Mouse (Mus musculus) neural tube, embryonic 12.5 days (tissue): ENCODE measurements around the gene Naa15. TPM values are rescaled to one million over a fixed set of nuclear protein-coding genes. Genes with fewer than 3 reads are reported as not detected.
"Not testable (repeated sequence)": the region's sequence is repeated elsewhere in the genome, so short reads cannot be mapped to it uniquely, and the experiment has no call there.

Experiments used
- ATAC-seq: fragments of 200-750 bp; cut with Nextera tagmentation; 2 replicates; pipeline ENCODE4 v1.8.0; 2017; ENCODE audit warnings: low read depth, mild to moderate bottlenecking, moderate TSS enrichment, moderate library complexity; ENCODE audit not compliant: low FRiP score
- H3K27ac ChIP-seq: fragments of 300-500 bp; sonication (generic); 2 replicates; pipeline ENCODE4 v1.5.1; 2016
- H3K27me3 ChIP-seq: fragments of 300-500 bp; sonication (generic); replicated peaks from 2 replicates; pipeline ENCODE4 v1.6.1; 2016; ENCODE audit warnings: mild to moderate bottlenecking
- H3K36me3 ChIP-seq: fragments of 300-500 bp; sonication (generic); 2 replicates; pipeline ENCODE4 v1.6.1; 2016; ENCODE audit warnings: mild to moderate bottlenecking
- H3K4me1 ChIP-seq: fragments of 300-500 bp; sonication (generic); 2 replicates; pipeline ENCODE4 v1.6.1; 2016
- H3K4me2 ChIP-seq: fragments of 300-500 bp; sonication (generic); replicated peaks from 2 replicates; pipeline ENCODE4 v1.6.1; 2016; ENCODE audit warnings: mild to moderate bottlenecking
- H3K4me3 ChIP-seq: fragments of 300-500 bp; sonication (generic); 2 replicates; pipeline ENCODE4 v1.5.1; 2016
- H3K9ac ChIP-seq: fragments of 300-500 bp; sonication (generic); 2 replicates; pipeline ENCODE4 v1.6.1; 2016; ENCODE audit warnings: mild to moderate bottlenecking
- H3K9me3 ChIP-seq: fragments of 300-500 bp; sonication (generic); 2 replicates; pipeline ENCODE4 v1.6.1; 2016; ENCODE audit warnings: mild to moderate bottlenecking
- WGBS: fragments of 180-500 bp; shearing (Covaris S2); methylation state at CpG from one replicate; pipeline ENCODE4 v1.1.7; 2016; 5-methylcytosine and 5-hydroxymethylcytosine counted together
- polyA plus RNA-seq: library from polyadenylated mRNA; unstranded; fragments of >200 nt; fragmentation: Nextera tagmentation; extraction: Ambion mirVana; gene quantifications from 2 replicates; pipeline ENCODE4 v1.2.1, GENCODE M21; 2016

The Naa15 gene
- polyA plus RNA-seq, 1 experiment from 2014 or later: 57.4 TPM

- Histone ChIP-seq H3K27ac (no peak within 1 kb of the TSS), H3K36me3 (no peaks in the 10 kb centered on the region), H3K4me1 (peaks cover 7% of the 10 kb centered on the region; the same call in 1 of the 2 replicates), H3K27me3 (peaks cover 28% of the 10 kb centered on the region), H3K9ac (peak within 1 kb of the TSS; percentile 47; the same call in 1 of the 2 replicates), H3K9me3 (no peaks in the 10 kb centered on the region), H3K4me2 (peak within 1 kb of the TSS; percentile 72), H3K4me3 (peak within 1 kb of the TSS; percentile 37)
- 3% methylated on average over 41 of the region's 41 CpGs for WGBS
- peak; percentile 76 for ATAC-seq
These were observed 18.5 kb upstream of the Naa15 start, which contains the start of gene Mgarp for GRCm38 (mm10) chr3:51396219-51397068. TSS of gene Mgarp (minus strand) at chr3:51396738.

- peaks cover under 1% of the 10 kb centered on the region; the same call in 1 of the 2 replicates for H3K36me3 ChIP-seq
- 51% methylated on average over 15 of the region's 15 CpGs for WGBS
- ATAC-seq: no peak
- H3K4me1 ChIP-seq: peaks cover 7% of the 10 kb centered on the region; the same call in 1 of the 2 replicates
- H3K9me3 ChIP-seq: no peaks in the 10 kb centered on the region
- no peak overlapping the region for H3K9ac ChIP-seq
- no peak overlapping the region for H3K4me3 ChIP-seq
- H3K27me3 ChIP-seq: peaks cover 28% of the 10 kb centered on the region
- H3K27ac ChIP-seq: no peak overlapping the region
- H3K4me2 ChIP-seq: no peak overlapping the region
These were observed 17.1 kb upstream of the Naa15 start for GRCm38 (mm10) chr3:51397700-51398299.

DNA sequence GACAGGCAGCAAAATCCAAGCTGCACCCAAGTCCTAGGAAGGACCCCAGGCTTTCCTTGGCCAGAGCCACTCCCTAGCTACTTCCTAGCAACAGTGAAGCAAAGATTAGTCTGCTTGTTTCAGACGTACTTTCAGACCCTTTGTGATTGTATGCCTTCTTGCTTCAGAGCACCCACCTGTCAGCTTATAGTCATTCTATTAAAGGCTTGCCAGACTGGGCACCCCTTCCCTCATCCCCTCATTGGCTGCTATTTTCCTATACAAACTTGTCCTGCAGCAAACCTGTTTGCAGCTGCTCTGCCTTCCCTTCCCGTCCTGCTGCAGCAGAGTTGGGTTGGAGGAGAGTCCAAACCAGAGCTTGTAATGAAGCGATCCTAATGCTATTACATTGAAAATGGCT is 16.3 kb upstream of the Naa15 start:
- no peak overlapping the region for H3K27ac ChIP-seq
- H3K27me3 ChIP-seq: peaks cover 28% of the 10 kb centered on the region
- H3K4me3 ChIP-seq: no peak overlapping the region
- peaks cover 7% of the 10 kb centered on the region; the same call in 1 of the 2 replicates for H3K4me1 ChIP-seq
- 12% methylated on average over 3 of the region's 3 CpGs for WGBS
- ATAC-seq: no peak
- no peak overlapping the region for H3K4me2 ChIP-seq
- no peak overlapping the region for H3K9ac ChIP-seq
- H3K9me3 ChIP-seq: no peaks in the 10 kb centered on the region
- H3K36me3 ChIP-seq: peaks cover 8% of the 10 kb centered on the region

- Histone ChIP-seq H3K27ac (no peak overlapping the region), H3K36me3 (peaks cover 15% of the 10 kb centered on the region), H3K4me3 (no peak overlapping the region), H3K4me1 (peaks cover 7% of the 10 kb centered on the region; the same call in 1 of the 2 replicates), H3K27me3 (peaks cover 28% of the 10 kb centered on the region), H3K9ac (no peak overlapping the region), H3K4me2 (no peak overlapping the region), H3K9me3 (no peaks in the 10 kb centered on the region)
- 62% methylated on average over 4 of the region's 4 CpGs for WGBS
- no peak for ATAC-seq
These were observed 15.4 kb upstream of the Naa15 start for GRCm38 (mm10) chr3:51399531-51399930.

DNA sequence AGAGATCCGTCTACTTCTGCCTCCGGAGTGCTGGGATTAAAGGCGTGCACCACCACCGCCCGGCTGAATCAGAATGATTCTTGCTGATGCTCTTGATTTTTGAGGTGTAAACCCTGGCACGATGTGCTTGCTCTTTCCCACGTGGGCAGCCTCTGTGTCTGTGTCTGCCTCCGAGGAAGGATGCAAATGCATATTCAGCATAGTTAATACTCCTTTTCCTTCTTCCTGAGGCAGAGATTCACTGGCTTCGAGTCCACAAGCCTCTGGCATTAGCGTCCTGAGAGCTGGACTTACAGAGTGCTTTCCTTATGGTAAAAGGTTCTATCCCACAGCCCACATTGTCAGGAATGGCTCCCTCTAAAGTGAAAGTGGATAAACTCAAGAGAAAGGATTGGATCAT is 14.3 kb upstream of the Naa15 start:
- Histone ChIP-seq H3K36me3 (peaks cover 15% of the 10 kb centered on the region), H3K4me1 (peaks cover 7% of the 10 kb centered on the region; the same call in 1 of the 2 replicates), H3K4me2 (no peak overlapping the region), H3K27ac (no peak overlapping the region), H3K9ac (no peak overlapping the region), H3K4me3 (no peak overlapping the region), H3K27me3 (peaks cover 19% of the 10 kb centered on the region), H3K9me3 (no peaks in the 10 kb centered on the region)
- 84% methylated on average over 10 of the region's 10 CpGs for WGBS
- ATAC-seq: no peak

DNA sequence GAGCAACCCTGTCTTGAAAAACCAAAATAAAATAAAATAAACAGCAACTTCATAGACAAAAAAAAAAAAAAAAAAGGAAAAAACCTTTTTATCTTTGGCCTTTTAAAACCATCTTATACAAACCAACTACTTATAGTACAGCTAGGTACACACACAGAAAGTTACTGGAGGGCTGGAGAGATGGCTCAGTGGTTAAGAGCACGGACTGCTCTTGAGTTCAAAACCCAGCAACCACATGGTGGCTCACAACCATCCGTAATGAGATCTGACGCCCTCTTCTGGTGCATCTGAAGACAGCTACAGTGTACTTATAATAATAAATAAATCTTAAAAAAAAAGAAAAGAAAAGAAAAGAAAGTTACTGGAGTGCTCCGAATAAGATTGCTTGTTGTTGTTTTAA is 12.9 kb upstream of the Naa15 start:
- H3K9me3 ChIP-seq, H3K4me2 ChIP-seq, H3K9ac ChIP-seq, H3K4me3 ChIP-seq, ATAC-seq, H3K4me1 ChIP-seq, H3K27me3 ChIP-seq, H3K27ac ChIP-seq: not testable (repeated sequence)
- H3K36me3 ChIP-seq: peaks cover 20% of the 10 kb centered on the region
- WGBS: 62% methylated on average over 4 of the region's 4 CpGs

DNA sequence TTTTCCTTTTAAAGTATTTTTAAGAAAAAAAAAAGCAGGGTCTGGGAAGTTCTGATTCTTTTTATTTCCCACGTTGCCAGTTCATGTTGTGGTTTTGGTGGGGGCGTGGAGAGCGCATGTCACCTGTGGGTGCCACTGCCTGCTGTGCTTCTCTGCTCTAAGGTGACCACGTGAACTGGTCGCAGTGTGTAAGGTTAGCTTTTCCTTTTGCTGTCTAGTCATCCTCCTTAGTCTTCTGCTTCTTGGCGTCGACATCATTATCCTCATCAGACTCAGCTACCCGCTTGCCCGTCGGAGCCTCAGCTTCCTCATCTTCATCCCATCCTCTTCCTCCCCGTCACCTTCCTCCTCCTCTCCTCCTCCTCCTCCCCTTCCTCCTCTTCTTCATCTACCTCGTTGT is 12.3 kb upstream of the Naa15 start:
- H3K27ac ChIP-seq: no peak overlapping the region
- H3K36me3 ChIP-seq: peaks cover 20% of the 10 kb centered on the region
- H3K9me3 ChIP-seq: no peaks in the 10 kb centered on the region
- ATAC-seq: no peak
- no peak overlapping the region for H3K4me3 ChIP-seq
- H3K4me2 ChIP-seq: no peak overlapping the region
- WGBS: 94% methylated on average over 12 of the region's 12 CpGs
- peaks cover 2% of the 10 kb centered on the region for H3K4me1 ChIP-seq
- no peak overlapping the region for H3K9ac ChIP-seq
- H3K27me3 ChIP-seq: peaks cover 3% of the 10 kb centered on the region

DNA sequence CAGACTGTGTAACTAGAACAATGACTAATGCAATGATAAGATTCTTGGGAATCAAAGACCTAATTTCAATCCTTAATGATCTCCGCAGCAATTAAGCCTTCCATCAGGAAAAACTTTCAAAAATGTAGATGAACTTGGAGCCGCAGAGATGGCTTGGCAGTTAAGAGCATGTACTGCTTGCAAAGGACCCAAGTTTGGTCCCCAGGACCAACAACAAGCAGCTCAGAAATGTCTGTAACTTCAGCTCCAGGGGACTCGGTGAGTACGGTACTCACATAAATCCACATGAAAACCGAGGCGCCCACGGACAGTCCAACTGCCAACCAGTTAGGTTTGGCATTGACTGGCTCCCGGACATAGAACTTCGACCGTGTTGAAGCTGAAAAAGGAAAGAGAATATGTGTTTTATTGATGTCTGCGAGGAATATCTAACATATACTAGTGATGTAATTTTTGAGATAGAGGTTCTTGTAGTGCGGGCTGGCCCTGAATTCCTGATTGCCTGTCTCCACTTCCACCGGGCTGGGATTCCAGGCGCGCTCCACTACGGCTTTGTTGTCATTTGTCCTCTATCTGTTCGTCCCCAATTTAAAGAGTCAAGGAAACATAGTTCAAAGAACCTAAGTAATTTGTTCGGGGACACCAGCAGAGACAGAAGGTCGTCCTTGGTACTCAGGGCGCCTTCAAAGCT is 6.9 kb upstream of the Naa15 start:
- H3K4me2 ChIP-seq: peak overlapping the region; percentile 69
- no peaks in the 10 kb centered on the region for H3K9me3 ChIP-seq
- H3K4me3 ChIP-seq: peak overlapping the region; percentile 78
- H3K4me1 ChIP-seq: peaks cover 9% of the 10 kb centered on the region
- H3K9ac ChIP-seq: peak overlapping the region; percentile 82
- H3K27ac ChIP-seq: peak overlapping the region; percentile 92
- peak; percentile 22; the same call in 1 of the 2 replicates for ATAC-seq
- WGBS: 19% methylated on average over 20 of the region's 20 CpGs
- H3K36me3 ChIP-seq: peaks cover 17% of the 10 kb centered on the region
- no peaks in the 10 kb centered on the region for H3K27me3 ChIP-seq

DNA sequence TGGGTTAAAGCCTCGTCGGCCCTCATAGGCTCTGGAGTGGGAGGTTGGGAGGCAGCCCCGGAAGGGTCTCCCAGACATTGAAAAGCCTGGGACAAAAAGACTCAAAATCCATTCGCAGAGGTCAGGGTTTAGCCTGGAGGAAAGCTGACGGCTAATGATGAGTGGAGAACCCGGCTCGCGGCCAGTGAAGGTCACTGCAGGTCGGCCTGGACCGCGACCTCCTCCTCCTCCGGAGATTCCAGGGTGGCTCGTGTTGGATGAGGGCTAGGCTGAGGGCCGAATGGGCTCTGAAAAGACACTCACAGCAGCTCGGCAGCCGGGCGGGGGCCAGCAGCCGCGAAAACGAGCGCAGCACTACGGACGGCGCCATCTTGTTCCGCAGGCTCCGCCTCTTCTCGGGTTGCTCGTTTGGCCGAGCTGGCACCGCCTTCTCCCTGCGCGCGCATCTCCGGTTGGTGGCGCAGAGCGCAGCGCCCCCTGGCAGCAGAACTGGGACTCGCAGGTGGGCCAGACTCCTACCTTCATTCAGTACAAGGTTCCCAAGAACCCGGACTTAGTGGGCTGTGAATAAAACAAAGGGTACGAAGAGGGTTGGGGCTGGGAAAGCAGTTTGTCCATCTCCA is 6.3 kb upstream of the Naa15 start, which contains the start of gene Ndufc1:
TSS of gene Ndufc1 (minus strand) at position 428 of the 623 bp plus-strand sequence.
- H3K9ac ChIP-seq: peak within 1 kb of the TSS; percentile 82
- under 1% methylated on average over 40 of the region's 40 CpGs for WGBS
- H3K27me3 ChIP-seq: no peaks in the 10 kb centered on the region
- H3K9me3 ChIP-seq: no peaks in the 10 kb centered on the region
- peak within 1 kb of the TSS; percentile 92 for H3K27ac ChIP-seq
- peak; percentile 90 for ATAC-seq
- H3K4me2 ChIP-seq: peak within 1 kb of the TSS; percentile 69
- H3K36me3 ChIP-seq: peaks cover 11% of the 10 kb centered on the region; the same call in 1 of the 2 replicates
- peaks cover 9% of the 10 kb centered on the region for H3K4me1 ChIP-seq
- H3K4me3 ChIP-seq: peak within 1 kb of the TSS; percentile 78

- Histone ChIP-seq H3K9ac (no peak overlapping the region), H3K27ac (no peak overlapping the region), H3K4me1 (peaks cover 22% of the 10 kb centered on the region), H3K27me3 (no peaks in the 10 kb centered on the region), H3K4me3 (no peak overlapping the region), H3K4me2 (no peak overlapping the region), H3K36me3 (no peaks in the 10 kb centered on the region), H3K9me3 (no peaks in the 10 kb centered on the region)
- no peak for ATAC-seq
- 95% methylated on average over 7 of the region's 7 CpGs for WGBS
These were observed 2.5 kb upstream of the Naa15 start for GRCm38 (mm10) chr3:51412457-51412856.

DNA sequence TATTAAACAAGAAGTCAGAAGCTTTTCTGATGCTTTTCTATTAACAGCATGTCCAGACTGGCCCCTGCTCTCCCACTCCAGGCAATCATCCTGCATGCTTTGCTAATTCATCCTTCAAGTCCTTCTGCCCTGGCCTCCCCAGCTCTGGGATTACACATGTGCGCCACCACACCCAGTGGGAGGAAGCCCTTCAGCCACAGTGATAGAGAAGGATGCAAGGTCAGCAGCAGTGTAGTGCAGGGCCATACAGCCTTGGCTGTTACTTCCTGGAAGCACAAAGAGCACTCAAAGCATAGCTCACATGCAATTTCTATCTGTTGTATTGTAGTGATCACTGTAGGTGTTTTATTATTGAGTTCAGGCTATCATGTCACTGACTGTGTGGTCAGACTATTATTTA is 1.7 kb upstream of the Naa15 start:
- no peak for ATAC-seq
- no peak overlapping the region for H3K4me2 ChIP-seq
- H3K27ac ChIP-seq: no peak overlapping the region
- H3K9ac ChIP-seq: no peak overlapping the region
- no peaks in the 10 kb centered on the region for H3K9me3 ChIP-seq
- H3K4me3 ChIP-seq: no peak overlapping the region
- 100% methylated on average over 1 of the region's 1 CpGs for whole genome bisulfite sequencing
- no peaks in the 10 kb centered on the region for H3K36me3 ChIP-seq
- H3K4me1 ChIP-seq: peaks cover 20% of the 10 kb centered on the region
- no peaks in the 10 kb centered on the region for H3K27me3 ChIP-seq

- Histone ChIP-seq H3K27ac (peak overlapping the region; percentile 86), H3K27me3 (no peaks in the 10 kb centered on the region), H3K4me1 (peaks cover 25% of the 10 kb centered on the region), H3K36me3 (no peaks in the 10 kb centered on the region), H3K9ac (peak overlapping the region; percentile 98), H3K4me3 (peak overlapping the region; percentile 100), H3K4me2 (peak overlapping the region; percentile 81), H3K9me3 (no peaks in the 10 kb centered on the region)
- ATAC-seq: peak; percentile 72
- under 1% methylated on average over 29 of the region's 30 CpGs for WGBS
These were observed 1.1 kb downstream of the Naa15 start for GRCm38 (mm10) chr3:51416073-51416363.
